Mouse (Mus musculus) hematopoietic stem cell, adult 5-6 weeks (primary cell): ENCODE measurements around the gene Hlcs. TPM values are rescaled to one million over a fixed set of nuclear protein-coding genes. Genes with fewer than 3 reads are reported as not detected.

Source experiments
- ATAC-seq, 2 experiments: fragments of 125-278 bp in 1 of 2; replicated peaks in 1 of 2; 2 replicates each; pipeline ENCODE4 v1.8.0; 2016 to 2017; ENCODE audit warnings: inconsistent platforms in 2 of 2, mild to moderate bottlenecking in 2 of 2, moderate number of reproducible peaks in 2 of 2, low read depth in 1 of 2, moderate TSS enrichment in 1 of 2; ENCODE audit not compliant: low FRiP score in 2 of 2, poor library complexity in 2 of 2, severe bottlenecking in 2 of 2, insufficient read depth in 1 of 2, low TSS enrichment in 1 of 2
- total RNA-seq: library from RNA; stranded (forward); fragments of 172-1452, 232-1000 nt; gene quantifications from 2 replicates; pipeline ENCODE4 v1.2.3, GENCODE M21; 2017

Gene Hlcs
- total RNA-seq, 1 experiment from 2014 or later: 11.7 TPM

DNA sequence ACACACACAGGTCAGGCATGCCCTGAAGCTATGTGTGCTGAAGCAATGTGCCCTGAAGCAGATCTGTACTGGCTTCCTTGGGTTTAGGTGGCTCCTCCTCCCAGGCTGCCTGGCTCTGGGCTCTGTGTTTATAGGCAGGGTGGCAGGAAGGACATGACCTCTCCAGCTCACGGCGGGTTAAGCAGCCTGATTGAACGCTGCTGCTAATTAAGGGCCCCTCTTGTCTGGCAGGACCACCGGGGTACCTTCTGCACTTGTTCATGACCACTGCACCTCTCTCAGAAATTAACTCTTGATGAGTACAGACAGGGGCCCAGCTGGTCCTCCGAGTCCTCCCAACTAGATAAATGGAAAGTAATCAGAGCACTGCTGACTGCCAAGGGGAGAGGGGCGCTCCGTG lies 149.1 kb downstream of the Hlcs start:
- 0 out of 4 replicates have a peak, but pooled peaks of 1 of the 2 experiments have one; percentile 19 for ATAC-seq

DNA sequence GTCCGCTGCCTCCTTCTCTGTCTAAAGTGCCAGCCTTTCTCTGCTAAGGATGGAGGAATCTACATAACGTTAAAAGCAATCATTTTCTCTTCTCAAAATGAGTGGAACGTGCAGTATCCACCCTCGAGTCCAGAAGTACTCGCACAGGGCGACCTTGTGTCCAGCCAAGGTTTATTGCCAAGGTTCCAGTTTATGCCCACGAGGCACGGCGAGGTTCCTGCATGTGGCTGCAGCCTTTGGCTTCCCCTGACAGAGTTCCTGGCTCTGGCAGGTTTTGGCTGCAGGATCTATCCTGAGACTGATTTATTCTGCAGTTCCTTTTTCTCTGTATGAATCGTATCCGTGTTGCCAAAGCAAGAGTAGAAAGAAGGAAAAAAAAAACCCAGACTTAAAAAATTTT lies 150.3 kb downstream of the Hlcs start:
- no peak for ATAC-seq

DNA sequence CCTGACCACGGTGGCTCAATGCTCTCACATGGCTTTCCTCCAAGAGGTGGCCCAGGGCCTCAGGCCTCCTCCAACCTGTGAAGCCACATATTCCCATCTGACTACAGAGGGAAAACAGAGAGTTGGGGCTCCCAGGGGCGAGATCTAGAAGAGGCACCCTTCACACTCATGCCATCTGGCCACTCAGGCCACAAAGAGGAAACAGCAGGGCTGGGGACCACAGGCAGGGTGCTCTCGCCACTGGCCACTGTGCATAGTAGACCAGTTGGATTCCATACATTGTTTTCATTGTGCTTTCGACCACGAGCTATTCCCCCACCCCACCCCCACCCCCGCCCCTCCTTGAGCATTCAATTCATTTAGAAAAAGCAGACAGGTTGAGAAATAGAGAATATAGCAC lies 151.4 kb downstream of the Hlcs start:
- no peak for ATAC-seq

DNA sequence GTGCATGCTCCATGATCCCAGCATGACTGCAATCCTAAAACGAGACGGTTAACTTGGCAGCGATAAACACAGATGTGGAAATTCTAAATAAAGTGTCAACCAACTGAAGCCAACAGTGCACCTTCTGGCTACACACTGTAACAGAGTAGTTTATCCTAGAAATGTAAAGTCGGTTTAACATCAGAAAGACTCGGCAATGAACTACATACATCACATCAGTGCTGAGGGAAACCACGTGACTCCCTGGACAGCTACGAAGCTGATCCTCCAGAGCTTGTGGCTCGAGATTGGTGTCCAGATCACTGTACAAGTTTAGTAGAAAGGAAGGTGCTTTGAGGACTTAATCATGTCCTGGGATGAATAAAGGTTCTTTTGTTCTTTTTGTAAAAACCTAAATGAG lies 155.6 kb downstream of the Hlcs start:
- no peak for ATAC-seq

DNA sequence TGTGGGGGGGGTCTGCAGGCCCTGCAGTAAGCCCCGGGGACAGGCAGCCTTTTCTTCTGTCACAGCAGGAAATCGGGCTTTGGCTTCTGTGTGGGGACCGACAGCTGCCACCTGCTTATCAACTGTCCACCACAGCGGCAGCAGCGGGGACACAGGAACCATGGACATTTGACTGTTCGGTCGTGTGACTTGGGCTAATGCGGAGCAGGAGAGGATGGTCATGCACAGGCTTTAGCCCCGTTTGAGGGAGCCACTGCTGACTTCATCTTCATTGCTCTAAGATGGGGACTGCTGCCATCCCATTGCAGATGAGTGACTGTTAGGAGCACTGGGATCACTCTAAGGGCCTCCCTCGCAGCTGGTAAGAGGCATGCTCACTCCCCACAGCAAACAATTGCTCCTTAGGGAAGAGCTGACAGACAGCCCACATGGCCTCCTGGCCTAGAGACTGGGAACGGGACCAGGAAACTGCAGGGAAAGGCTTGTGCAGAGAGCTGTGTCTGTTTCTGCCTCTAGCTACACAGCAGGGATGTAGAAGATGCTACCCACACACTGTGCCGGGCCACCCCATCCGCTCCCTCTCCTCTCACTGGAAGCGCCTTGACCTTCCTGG lies 158.2 kb downstream of the Hlcs start:
- ATAC-seq: no peak

DNA sequence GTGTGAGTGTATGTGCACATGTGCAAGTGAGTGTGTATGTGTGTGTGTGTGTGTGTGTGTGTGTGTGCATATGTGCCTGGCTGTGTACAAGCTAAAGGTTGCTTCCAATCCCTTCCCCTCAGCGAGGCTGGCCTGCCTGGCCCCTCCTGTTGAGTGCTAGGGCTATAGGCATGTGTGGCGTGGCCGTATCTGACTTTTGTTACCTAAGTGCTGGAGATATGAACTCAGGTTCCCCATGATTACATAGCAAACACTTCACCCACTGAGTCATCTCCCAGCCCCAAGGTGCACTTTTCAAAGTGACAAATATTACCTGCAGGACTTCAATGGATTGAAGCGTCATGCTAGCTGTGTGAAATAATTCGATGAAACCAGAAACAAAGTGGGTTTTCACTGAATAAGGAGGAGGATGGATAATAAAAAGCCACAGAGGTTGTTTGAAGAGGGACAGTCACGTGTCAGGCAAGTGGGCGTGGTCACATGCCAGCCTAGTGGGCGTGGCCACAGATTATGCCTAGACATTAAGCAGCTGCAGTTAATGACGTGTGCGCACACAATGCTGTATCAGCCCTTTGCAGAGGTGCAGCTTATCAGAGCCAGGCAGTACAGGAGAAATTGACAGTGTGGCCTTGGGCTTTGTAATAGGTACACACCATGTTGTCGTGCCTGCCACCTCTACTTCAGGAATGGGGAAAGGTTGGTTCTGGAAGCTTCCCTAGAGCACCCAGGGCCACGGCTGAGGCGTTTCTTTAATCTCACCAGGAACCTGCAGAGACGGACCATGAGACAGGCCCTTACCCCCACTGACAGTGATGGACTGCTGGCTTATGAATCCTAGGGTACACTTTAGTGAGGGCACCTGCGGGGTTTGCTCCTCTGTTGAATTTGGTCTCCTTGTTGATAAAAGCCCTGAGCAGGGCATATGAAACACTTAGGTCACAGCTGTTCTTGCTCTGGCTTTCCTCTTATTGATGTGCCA lies 163.0 kb downstream of the Hlcs start:
- ATAC-seq: peak in 1 of 2 experiments; percentile 40; a peak in 2 of 4 replicates

DNA sequence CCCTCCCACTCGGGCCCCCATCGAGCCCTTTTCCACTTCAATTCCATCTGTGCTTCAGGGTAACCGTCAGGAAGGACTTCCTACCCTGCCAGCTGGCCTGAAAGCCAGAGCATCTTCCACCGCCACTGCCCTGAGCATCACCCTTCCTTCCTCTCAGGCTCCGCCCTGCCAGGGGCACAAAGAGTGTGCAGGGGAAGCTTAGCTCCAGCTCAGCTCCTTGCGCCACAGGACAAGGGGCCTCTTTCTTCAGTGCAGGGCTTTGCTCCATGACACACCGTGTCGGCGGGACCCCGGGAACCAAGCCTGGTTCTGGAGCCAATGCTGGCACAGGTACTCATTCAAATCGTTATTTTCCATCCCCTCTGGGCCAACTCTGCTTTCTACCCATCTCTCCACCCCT lies 165.2 kb downstream of the Hlcs start:
- peak; percentile 63 to 65 for ATAC-seq

DNA sequence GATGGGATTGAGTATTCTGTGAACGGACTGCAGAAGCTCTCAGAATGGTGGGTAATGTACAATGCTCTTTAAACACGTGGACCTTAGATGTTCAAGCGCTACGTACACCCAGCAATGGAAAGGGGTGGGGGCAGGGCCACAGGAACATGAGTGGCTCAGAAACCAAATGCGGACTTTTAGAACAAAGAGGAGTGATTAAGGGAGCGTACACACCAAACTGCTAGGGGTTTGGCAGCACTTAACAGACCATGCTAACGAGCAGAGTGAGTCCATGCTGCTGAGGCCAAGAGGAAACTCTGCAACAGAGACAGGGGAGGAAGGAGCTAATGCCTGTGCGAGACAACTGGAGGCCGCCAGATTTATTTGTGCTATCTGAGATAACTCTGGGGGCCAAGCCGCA lies 170.0 kb downstream of the Hlcs start:
- no peak for ATAC-seq

DNA sequence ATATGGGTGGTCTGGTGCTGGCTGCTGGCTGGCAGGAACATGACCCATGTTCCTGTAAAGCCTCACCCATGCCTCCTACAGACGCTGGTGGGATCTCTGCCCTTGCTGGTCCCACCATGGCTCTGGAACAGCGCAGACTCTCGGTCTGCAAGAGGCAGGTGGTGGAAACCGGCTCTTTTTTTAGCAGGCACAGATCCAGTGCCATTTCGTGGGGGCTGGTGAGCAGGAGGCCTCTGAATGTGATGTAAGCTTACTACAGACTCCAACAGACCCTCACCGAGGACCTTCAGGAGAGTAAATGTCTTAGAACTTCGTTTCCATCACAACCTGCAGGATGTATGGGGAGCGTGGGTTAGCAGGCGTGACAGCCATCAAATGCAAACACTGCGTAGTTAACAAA lies 172.6 kb downstream of the Hlcs start:
- ATAC-seq: no peak

DNA sequence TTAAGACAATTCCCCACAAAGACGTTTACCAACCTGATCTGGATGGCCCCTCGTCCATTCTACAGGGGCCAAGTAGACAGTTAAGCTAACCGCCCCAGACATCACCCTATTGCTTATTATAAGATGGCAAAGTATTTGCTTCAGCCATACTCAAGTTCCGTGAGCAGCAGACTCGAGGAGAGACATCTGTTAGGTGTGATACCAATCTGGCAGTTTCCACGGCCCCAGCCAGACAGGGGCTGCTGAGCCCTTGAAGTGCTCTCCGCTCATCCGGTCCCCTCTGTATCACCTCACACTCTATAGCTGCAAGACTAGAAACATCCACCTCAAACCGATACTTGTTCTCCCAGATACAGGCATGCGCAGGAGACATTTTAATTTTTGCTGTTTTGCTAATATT lies 179.2 kb downstream of the Hlcs start:
- ATAC-seq: no peak

DNA sequence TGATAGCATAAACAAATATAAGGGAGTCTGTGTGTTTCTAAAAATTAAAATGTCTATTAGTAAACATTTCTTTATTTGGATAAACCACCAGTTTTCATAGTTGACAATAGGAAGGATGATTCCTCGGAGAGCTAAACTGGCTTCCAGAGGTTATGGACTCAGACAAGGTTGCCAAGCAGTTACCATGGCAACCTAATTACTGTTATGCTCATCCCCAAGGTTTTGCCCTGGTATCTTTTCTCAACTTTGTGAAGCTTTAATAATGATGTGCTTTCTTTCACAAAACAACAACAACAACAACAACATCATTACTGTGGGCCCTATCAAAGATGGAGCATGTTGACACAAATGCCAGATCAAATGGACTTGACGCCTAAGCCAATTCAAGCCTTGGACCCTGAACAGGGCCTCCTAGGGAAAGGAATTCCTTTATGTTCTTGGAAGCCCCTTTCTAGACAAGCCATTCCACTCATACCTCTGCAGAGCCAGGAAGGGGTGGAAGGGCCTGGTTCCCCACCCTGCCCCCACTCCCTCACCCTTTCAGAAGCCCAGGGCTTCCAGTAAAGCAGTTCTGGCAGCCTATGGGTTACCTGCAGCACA lies 185.0 kb downstream of the Hlcs start:
- ATAC-seq: no peak

DNA sequence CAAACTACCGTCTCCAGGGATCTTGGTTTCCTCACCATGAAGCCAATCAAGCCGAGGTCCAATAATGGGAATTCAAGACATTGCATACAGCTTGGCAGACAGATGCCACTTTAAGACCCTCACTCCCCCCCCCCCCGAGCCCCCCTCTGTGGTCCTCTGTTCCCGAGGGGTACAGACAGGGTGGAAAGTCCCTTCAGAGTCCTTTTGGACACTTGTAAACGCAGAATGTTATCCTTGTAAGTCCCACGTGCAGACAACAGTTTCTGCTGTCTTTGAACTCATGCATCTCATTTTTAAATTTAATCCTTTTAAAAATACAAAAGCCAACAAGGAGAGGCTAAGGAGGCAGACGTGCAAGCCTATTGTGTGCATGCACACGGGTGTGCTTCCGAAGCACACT lies 187.2 kb downstream of the Hlcs start:
- ATAC-seq: no peak

DNA sequence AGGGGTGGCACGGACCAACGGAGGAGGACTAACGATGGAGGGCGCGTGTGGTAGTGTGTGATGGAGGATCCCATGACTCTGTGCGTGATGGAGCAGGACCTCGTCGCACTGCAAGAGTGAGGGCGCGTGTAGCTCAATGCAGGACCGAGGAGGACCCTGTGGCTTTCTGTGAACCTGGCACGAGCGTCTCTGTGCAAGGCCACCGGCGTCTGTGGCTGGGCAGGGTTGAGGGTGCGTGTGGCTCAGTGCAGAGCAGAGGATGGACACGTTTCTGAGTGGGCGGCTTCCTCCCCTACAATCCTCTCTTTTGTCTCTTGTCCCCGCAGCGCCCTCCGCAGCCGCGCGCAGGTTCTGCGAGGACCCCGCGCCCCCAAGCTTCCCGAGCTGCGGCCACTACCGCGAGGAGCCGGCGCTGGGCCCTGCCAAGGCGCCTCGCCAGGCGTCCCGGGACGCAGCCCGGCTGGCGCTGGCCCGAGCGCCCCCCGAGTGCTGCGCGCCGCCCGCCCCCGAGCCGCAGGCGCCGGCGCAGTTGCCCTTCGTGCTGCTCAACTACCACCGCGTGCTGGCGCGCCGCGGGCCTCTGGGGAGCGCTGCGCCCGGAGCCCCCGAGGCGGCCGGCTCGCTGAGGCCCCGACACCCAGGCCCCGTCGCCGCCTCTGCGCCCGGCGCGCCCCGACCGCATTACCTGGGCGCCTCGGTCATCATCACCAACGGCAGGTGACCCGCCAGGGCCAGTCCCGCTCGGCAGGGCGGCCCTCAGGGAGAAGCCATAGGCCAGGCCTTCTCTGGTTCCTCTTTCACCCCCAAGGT lies 188.0 kb downstream of the Hlcs start:
- peak in 1 of 2 experiments; percentile 15; a peak in 1 of 4 replicates for ATAC-seq

DNA sequence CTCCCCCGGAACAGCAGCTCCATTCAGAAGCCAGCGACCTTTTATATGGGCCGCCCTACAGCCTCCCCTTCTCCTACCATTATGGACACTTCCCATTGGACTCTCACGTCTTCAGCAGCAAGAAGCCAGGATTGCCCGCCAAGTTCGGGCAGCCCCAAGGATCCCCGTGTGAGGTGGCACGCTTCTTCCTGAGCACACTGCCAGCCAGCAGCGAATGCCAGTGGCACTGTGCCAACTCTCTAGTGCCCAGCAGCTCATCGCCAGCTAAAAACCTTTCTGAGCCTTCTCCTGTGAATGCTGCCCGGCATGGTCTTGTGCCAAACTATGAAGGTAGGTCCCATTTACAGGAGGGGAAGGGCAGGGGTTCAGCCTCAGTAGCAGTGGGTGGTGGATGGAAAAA lies 190.1 kb downstream of the Hlcs start:
- ATAC-seq: no peak

DNA sequence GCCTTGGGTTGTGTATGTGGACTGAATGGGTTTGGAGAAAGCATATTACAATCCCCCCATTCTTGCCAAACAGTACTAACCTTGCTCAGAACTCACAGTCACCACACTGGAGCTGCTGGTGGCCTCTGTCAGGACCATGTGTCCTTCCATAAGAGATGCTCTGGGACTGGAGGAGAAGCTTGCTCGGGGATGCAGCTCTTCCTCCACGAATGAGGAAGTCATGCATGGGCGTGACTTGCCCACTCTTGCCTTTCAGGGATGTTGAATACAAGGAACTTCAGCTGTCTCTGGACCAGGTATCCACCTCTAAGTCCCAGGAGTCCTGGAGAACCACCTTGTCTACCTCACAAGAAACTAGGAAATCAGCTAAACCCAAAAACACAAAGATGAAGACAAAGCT lies 191.0 kb downstream of the Hlcs start:
- ATAC-seq: 0 out of 4 replicates have a peak, but pooled peaks have one; percentile 17 to 43

DNA sequence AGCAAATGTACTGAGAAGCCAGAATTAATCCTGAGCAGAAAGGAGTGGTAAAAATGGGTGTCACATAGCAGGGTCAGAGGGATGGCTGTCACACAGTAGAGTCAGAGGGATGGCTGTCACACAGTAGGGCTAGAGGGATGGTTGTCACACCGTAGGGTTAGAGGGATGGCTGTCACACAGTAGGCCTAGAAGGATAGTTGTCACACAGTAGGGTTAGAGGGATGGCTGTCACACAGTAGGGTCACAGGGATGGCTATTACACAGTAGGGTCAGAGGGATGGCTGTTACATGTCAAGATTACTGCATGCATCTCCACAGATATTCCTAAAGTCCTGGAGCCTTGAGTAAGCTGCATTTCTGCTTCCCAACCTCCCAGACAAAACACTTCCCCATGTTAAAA lies 195.0 kb downstream of the Hlcs start:
- no peak for ATAC-seq

DNA sequence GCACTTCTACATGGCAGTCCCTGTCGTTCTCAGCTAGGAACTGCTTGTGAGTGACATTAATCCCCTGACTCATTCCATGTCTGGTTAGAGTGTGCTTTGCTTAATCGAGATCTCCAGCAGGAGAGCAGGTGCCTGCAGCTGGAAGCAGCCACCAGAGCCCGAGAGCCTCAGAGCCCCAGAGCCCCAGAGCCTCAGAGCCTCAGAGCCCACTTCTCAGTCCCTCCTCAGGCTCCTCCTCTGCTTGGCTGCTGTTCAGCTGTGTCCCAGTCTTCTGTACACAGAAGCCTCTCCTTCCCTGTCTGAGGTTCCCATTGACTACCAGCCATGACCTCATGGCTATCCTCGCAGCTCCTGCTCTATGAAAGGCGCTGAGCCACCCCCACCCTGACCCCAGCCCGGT lies 196.0 kb downstream of the Hlcs start:
- ATAC-seq: no peak
